Comparison of ENCODE assay signal across 23 mouse cellular contexts in the genomic region with DNA sequence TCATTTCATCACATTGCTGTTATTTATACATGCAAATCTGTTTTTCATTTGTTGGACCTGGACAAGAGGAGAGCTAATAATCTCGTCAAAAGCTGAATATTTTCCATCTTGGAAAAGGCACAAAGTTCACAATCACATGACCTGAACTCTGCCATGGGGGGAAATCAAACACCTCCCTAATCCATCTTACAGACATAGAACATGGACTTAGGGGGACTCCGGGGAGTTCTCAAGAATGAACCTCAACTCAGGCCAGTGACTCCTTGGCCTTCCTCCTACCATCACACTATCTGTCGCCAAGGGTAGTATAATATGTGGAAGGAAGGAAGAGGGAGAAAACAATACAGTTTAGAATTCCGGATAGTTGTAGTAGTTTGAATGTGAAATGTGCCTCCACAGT.
DNase-seq lines count a peak whose midpoint lies in the region; TF ChIP-seq lines count a peak whose summit lies in the region.
"Had no signal": no experiment of that assay in that cellular context is flagged by ENCODE, and none has a peak within 500 bp of the region (broad histone marks: within the 10 kb centered on the region; RNA-seq: fewer than 3 reads in every experiment).

No protein-coding gene starts in this region.

- H3K4me3 ChIP-seq in gastrocnemius, adult 2 months = no peak overlapping the region
- H3K4me3 ChIP-seq: embryonic facial prominence, embryonic 12.5 days; embryonic facial prominence, embryonic 15.5 days; heart, embryonic 10.5 days; heart, embryonic 13.5 days; hindbrain, embryonic 10.5 days; hindbrain, embryonic 13.5 days had no signal

- no peak for DNase-seq in gastrocnemius, adult 2 months
- no peak for DNase-seq in gastrocnemius, postnatal 4 days (ENCODE audit: low spot score in 2 of 2)
- DNase-seq in heart, adult 18-20 months = peak; percentile 29 to 43
- DNase-seq in heart, postnatal 36 days = no peak
- DNase-seq in NIH3T3 (ENCODE audit: low read depth) = peak; percentile 27
- peak; percentile 76 for DNase-seq in skeletal muscle tissue, adult 2 months (ENCODE audit: low read depth, low spot score)
- DNase-seq in kidney, adult 9 months = no peak
- DNase-seq: adrenal gland, adult 2 months; adrenal gland, postnatal 14 days; B cell, adult 2 months; cerebellum, adult 11 months; cerebellum, adult 2 months; cerebellum, adult 9-11 months; cerebellum, postnatal 25 days; forebrain, postnatal 0 days; heart, postnatal 14 days; kidney, adult 18-20 months had no signal

- intact Hi-C loops in gastrocnemius, adult 2 months (cut with DNase I) = no loop called here
- intact Hi-C loops in heart, postnatal 36 days (cut with DNase I) = no loop called here

- TF ChIP-seq CTCF in gastrocnemius, adult 2 months (IDR thresholded peaks at IDR 0.05) = no peak

- H3K27ac ChIP-seq in gastrocnemius, adult 2 months = peak overlapping the region; percentile 55
- H3K27ac ChIP-seq: embryonic facial prominence, embryonic 12.5 days; embryonic facial prominence, embryonic 15.5 days; heart, embryonic 10.5 days; heart, embryonic 13.5 days; hindbrain, embryonic 10.5 days; hindbrain, embryonic 13.5 days had no signal

Comparison
In these comparisons a context has a peak if more than half of its experiments do, and no peak if none do; other contexts are left out.
1. DNase-seq: peak in heart, adult 18-20 months (2 of 2), NIH3T3 (single experiment) and skeletal muscle tissue, adult 2 months (single experiment); none in gastrocnemius, adult 2 months (single experiment), gastrocnemius, postnatal 4 days (0 of 2), heart, postnatal 36 days (0 of 2) and kidney, adult 9 months (single experiment).